In the genomic region with DNA sequence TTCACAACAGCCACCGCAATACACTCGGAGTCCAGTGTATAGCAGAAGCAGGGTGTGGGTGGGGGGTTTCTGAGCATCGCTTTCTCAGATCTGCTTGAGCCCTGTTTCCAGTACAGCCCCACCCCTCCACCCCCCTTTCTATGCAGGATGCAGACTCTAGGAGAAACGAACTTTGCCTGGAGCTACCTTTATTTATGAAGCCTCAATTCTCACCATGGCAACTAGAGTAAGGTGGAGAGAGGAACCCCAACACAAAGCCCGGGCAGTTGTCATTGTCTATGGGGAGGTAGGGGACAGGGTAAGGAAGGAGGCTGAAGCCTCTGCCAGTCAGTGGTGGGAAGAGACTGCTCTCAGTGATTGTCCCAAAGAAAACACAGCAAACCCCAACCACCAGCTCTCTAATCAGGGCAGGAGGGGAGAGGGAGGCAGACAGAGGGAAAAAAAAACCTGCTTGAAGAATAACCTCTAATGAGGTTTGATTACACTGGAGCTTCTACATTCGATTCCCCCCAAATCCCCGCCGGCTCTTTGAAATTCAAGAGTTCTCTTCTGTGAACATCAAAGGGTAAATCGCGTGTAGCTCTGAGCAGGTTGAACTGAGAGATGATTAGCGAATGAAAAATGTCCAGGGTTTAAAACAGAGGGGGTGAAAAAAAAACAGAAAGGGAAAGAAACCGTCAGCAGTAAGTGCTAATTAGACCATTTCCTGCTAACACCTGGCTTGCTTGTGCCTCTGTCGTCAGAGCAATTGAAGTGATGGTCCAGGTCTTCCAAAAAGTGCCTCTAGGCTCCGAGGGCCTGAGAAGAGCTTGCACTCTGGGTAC, we compare ENCODE assay signal across 15 mouse cellular contexts.
DNase-seq lines count a peak whose midpoint lies in the region; ATAC-seq lines count a peak whose summit lies in the region.
"Had no signal": no experiment of that assay in that cellular context is flagged by ENCODE, and none has a peak within 500 bp of the region (broad histone marks: within the 10 kb centered on the region; RNA-seq: fewer than 3 reads in every experiment).

No protein-coding gene starts in this region.

- no peaks in the 10 kb centered on the region for H3K27me3 ChIP-seq in forebrain, embryonic 16.5 days (replicated peaks; ENCODE audit: control insufficient read depth, insufficient read depth, low read length)
- no peaks in the 10 kb centered on the region for H3K27me3 ChIP-seq in midbrain, embryonic 10.5 days (ENCODE audit: low read depth, poor library complexity, severe bottlenecking)

- H3K27ac ChIP-seq in forebrain, embryonic 16.5 days (ENCODE audit: low read length), result no peak overlapping the region; the same call in 1 of the 2 replicates
- 0 out of 2 replicates have a peak overlapping the region, but pooled peaks have one; percentile 17 for H3K27ac ChIP-seq in midbrain, embryonic 10.5 days (replicated peaks)
- H3K27ac ChIP-seq: gastrocnemius, adult 2 months; left cerebral cortex, adult 2 months; macrophage had no signal

- ATAC-seq in forebrain, embryonic 16.5 days, result peak; percentile 51

- peak; percentile 24 for DNase-seq in embryo, embryonic 11 days
- DNase-seq in embryo, embryonic 10 days (ENCODE audit: low spot score), result no peak
- DNase-seq in midbrain, embryonic 10.5 days (ENCODE audit: low spot score), result no peak
- DNase-seq in retina, embryonic 14.5 days (ENCODE audit: low spot score), result peak; percentile 20
- DNase-seq in left cerebral cortex, postnatal 10 days (ENCODE audit: extremely low spot score in 1 of 2, low spot score in 2 of 2), result no peak
- DNase-seq in thymus, postnatal 0 days (ENCODE audit: low spot score), result no peak
- no peak for DNase-seq in heart, adult 18-20 months
- DNase-seq: cerebellum, postnatal 10 days; gastrocnemius, adult 2 months; kidney, postnatal 10 days; thymus, postnatal 14 days had no signal

- H3K9me3 ChIP-seq in forebrain, embryonic 16.5 days (ENCODE audit: control insufficient read depth, low read length), result no peaks in the 10 kb centered on the region
- no peaks in the 10 kb centered on the region for H3K9me3 ChIP-seq in midbrain, embryonic 10.5 days (replicated peaks)

- intact Hi-C loops in left cerebral cortex, postnatal 10 days (cut with DNase I), result no loop called here

- H3K4me1 ChIP-seq in forebrain, embryonic 16.5 days (replicated peaks; ENCODE audit: control insufficient read depth, insufficient read depth, low read length), result peaks cover 14% of the 10 kb centered on the region
- peaks cover 11% of the 10 kb centered on the region for H3K4me1 ChIP-seq in midbrain, embryonic 10.5 days

- 7% methylated on average over 14 of the region's 14 CpGs for WGBS in forebrain, embryonic 16.5 days
- WGBS in midbrain, embryonic 10.5 days, result 49% methylated on average over 14 of the region's 14 CpGs

- no peaks in the 10 kb centered on the region for H3K36me3 ChIP-seq in forebrain, embryonic 16.5 days (ENCODE audit: control insufficient read depth, insufficient read depth)
- H3K36me3 ChIP-seq in midbrain, embryonic 10.5 days, result no peaks in the 10 kb centered on the region

- H3K9ac ChIP-seq in forebrain, embryonic 16.5 days (replicated peaks; ENCODE audit: low read depth, low read length), result no peak overlapping the region; the same call in 1 of the 2 replicates

- no peak overlapping the region for H3K4me3 ChIP-seq in forebrain, embryonic 16.5 days (replicated peaks; ENCODE audit: low read length)
- no peak overlapping the region for H3K4me3 ChIP-seq in midbrain, embryonic 10.5 days
- H3K4me3 ChIP-seq: gastrocnemius, adult 2 months; left cerebral cortex, adult 2 months had no signal

- peak overlapping the region; percentile 7; the same call in 1 of the 2 replicates for H3K4me2 ChIP-seq in forebrain, embryonic 16.5 days (ENCODE audit: low read length)
- H3K4me2 ChIP-seq: liver, embryonic 11.5 days had no signal

Comparison
In these comparisons a context has a peak if more than half of its experiments do, and no peak if none do; other contexts are left out.
1. DNase-seq: peak in embryo, embryonic 11 days (single experiment) and retina, embryonic 14.5 days (single experiment); none in embryo, embryonic 10 days (single experiment), midbrain, embryonic 10.5 days (single experiment), left cerebral cortex, postnatal 10 days (0 of 2), thymus, postnatal 0 days (single experiment) and heart, adult 18-20 months (0 of 2).